Mouse (Mus musculus): ENCODE data around the gene Vps4a.

DNA sequence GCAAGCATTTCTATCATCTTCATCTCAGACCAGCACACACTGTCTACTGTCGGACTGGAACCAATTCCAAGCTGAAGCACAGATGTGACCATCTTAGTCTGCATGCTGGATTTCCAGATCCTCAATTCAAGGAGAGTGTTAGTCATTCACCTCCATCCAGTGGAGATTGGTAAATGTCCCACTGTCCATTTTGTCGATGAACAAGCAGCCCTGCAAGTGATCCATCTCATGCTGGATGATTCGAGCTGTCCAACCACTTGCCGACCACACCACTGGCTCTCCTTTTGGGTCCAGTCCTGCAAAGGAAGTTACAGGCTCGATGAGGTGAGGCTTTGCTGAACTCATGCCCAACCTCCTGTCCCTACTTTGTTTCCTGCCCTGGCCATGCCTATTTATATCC is 16.0 kb downstream of the Vps4a start:
- TF ChIP-seq CTCF (IDR thresholded peaks at IDR 0.05) = no peak
- no peak for TF ChIP-seq EP300 (IDR thresholded peaks at IDR 0.05)

All from lung, postnatal 0 days (tissue).